Mouse (Mus musculus) adipose tissue, adult 10 weeks (tissue): ENCODE data around the gene Pianp. TPM values are rescaled to one million over a fixed set of nuclear protein-coding genes. Genes with fewer than 3 reads are reported as not detected.

ENCODE experiments used
- polyA plus RNA-seq: library from polyadenylated mRNA; stranded (reverse); fragments of 350-450 nt; fragmentation: Illumina TruSeq; extraction: RNeasy Lipid Tissue Mini Kit (QIAGEN cat#74804); gene quantifications from one replicate; pipeline ENCODE4 v1.2.3, GENCODE M21; 2014; ENCODE audit warnings: low read depth, low replicate concordance

The Pianp gene
- 2.8 TPM for polyA plus RNA-seq

DNA sequence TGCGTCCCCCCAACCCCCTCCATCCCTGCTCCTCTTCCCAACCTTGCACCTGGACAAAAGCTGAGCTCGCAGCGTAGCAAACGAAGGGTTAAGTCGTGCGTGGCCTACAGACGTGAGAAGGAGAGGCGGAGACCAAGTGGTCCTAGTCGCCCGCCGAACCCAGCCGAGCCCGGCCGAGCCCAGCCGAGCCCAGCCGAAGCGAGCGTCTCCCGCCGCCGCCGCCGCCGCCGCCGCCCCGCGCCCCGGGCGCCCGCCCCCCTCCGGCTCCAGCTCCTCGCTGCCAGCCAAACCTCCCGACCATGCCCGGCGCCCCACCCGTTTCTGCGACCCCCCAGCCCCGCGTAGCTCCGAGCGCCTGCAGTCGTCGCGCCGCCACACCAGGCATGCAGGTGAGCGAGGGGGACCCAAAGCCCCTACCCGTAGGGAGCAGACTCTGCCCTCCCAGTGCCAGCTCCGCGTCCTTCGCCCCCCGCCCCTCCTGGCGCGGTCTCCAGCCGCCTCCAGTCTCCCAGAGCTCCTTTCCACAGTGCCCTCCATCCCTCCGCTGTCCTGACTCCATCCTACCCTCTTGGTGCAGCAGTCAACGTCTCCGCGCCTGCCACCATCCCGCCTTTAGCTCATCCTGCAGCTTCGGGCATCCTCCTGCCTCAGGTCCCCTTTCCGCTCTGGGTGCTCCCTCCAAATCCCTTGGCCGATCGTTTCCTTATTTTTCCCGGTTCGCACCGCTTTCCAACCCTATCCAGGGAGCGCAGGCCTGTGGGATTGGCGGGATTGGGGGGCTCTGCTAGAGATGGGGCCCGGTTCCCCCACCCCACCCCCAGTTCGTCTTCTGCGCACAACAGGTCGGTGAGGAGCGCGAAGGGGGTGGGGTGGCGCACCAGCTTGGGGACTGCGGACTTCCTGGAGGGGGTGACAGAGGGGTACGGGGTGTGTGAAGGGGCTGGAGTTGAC lies at the start of gene Pianp:
Gene Pianp (plus strand): TSS at position 144 of the 951 bp plus-strand sequence.

DNA sequence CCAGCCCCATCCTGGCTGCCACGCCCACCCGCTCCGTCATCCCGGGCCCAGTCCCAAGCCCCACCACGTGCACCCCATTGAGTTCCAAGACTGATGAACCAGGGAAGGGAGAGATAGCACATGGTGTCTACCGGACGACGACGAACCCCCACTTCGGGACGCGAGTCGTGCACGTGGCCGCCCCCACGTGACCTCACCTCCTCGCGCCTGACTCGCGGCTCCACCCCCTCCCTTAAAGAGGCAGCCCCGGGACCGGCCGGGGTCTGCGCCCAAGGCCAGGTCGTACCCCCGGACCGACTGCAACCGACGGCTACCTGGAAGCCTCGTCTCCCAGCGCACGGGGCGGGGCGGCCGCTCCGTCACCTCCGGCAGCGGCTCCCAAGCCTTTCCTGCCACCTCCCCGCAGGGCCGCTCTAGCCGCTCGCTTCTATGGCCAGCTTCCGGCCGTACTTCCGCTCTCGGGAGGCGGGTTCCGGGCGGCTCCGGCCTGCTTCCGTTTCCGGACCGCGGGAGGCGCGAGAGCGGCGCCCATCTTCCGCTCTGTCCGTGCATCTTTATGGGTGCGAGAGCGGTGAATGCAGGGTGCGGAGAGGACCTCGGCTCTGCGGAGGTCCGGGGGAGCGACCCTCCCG lies 31.3 kb upstream of the Pianp start, which contains the start of gene Cops7a:
Gene Cops7a (minus strand): TSS at position 451 of the 632 bp plus-strand sequence.

DNA sequence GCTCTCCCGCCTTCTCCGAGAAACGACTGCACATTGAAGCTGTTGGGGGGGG lies 12.5 kb downstream of the Pianp start, which contains the start of gene Zfp384:
Gene Zfp384 (plus strand): TSS at position 17 of the 52 bp plus-strand sequence.

DNA sequence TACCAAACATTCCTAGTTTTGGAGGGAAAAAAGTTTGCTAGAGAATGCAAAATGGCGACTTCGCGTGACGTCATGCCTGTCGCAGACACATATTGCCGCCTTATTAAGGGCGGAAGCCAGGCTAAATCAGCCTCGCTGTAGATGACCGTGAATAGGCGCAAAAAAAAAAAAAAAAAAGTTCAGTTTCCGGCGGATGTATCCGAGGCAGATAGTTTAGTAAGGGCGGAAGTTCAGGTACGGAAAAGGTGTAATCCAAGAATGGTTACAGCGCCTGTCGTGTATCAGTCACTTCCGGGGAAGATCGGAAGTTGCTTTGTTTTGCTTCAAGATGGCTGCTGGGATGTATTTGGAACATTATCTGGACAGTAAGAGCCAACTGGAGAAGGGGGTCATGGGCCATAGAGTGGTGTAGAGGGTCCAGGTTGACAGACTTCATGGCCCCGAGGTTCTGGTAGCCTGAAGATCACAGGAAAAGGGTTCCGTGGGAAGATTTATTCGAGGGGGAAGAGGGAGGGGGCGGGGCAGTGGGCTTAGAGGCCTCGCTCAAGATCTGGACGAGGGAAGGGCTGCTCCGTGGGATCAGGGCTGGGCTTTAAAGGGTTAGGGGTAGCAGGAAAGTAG lies 43.1 kb downstream of the Pianp start, which contains the start of gene Ing4:
Gene Ing4 (plus strand): TSS at position 228 of the 621 bp plus-strand sequence.

DNA sequence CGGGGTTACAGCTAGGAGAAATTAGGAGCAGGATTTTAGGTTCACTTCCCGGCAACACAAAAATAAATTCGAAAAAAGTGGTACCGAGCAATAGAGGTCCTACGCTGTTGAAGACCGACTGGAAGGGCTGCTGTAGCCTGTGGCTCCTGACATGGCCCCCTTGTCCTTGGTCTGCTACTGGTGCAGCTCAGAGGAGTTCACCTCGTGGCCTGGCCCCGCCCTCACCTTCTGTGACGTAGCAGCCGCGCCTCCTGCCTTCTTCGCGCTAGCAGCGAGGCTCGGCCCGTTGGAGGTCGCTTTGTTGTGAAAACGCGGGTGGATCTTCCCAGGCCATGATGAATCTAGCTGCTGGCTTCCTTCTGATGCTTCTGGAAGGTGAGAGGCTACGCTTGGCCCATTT lies 53.2 kb downstream of the Pianp start, which contains the start of gene Acrbp:
Gene Acrbp (plus strand): TSS at position 12 of the 400 bp plus-strand sequence.

Other genes starting within 250 kb of the Pianp start
- gene Gm45234, start 240.7 kb upstream of the Pianp start, polyA plus RNA-seq = not detected
- gene Atn1, start 240.2 kb upstream of the Pianp start, polyA plus RNA-seq = 47.5 TPM
- 5.5 TPM for gene Eno2, start 227.0 kb upstream of the Pianp start, polyA plus RNA-seq
- gene Lrrc23, start 217.0 kb upstream of the Pianp start, polyA plus RNA-seq = 10.8 TPM
- 15.2 TPM for gene Spsb2, start 188.0 kb upstream of the Pianp start, polyA plus RNA-seq
- 317 TPM for gene Tpi1, start 182.4 kb upstream of the Pianp start, polyA plus RNA-seq
- 84.1 TPM for gene Usp5, start 167.2 kb upstream of the Pianp start, polyA plus RNA-seq
- 9.8 TPM for gene Cdca3, start 167.1 kb upstream of the Pianp start, polyA plus RNA-seq
- not detected for gene Gnb3, start 156.4 kb upstream of the Pianp start, polyA plus RNA-seq
- 18.1 TPM for gene P3h3, start 138.9 kb upstream of the Pianp start, polyA plus RNA-seq
- 1.5 TPM for gene Gpr162, start 132.7 kb upstream of the Pianp start, polyA plus RNA-seq
- 1.8 TPM for gene Cd4, start 108.5 kb upstream of the Pianp start, polyA plus RNA-seq
- 2.3 TPM for gene Lag3, start 85.0 kb upstream of the Pianp start, polyA plus RNA-seq
- 493 TPM for gene Ptms, start 76.6 kb upstream of the Pianp start, polyA plus RNA-seq
- 206 TPM for gene Mlf2, start 65.3 kb upstream of the Pianp start, polyA plus RNA-seq
- 105 TPM for gene Cops7a, start 31.2 kb upstream of the Pianp start, polyA plus RNA-seq
- gene Zfp384, start 12.5 kb downstream of the Pianp start, polyA plus RNA-seq = 34.8 TPM
- 58.4 TPM for gene Ing4, start 43.1 kb downstream of the Pianp start, polyA plus RNA-seq
- 28.7 TPM for gene Acrbp, start 53.0 kb downstream of the Pianp start, polyA plus RNA-seq
- 2.3 TPM for gene Lpar5, start 71.2 kb downstream of the Pianp start, polyA plus RNA-seq
- 128 TPM for gene Chd4, start 99.3 kb downstream of the Pianp start, polyA plus RNA-seq
- 15.1 TPM for gene Nop2, start 135.2 kb downstream of the Pianp start, polyA plus RNA-seq
- gene Iffo1, start 148.5 kb downstream of the Pianp start, polyA plus RNA-seq = 12.2 TPM
- gene Gapdh, start 169.8 kb downstream of the Pianp start, polyA plus RNA-seq = 871 TPM
- gene Ncapd2, start 195.0 kb downstream of the Pianp start, polyA plus RNA-seq = 10.9 TPM
- 122 TPM for gene Mrpl51, start 195.1 kb downstream of the Pianp start, polyA plus RNA-seq
- gene Vamp1, start 218.9 kb downstream of the Pianp start, polyA plus RNA-seq = 32.0 TPM
- 22.8 TPM for gene Tapbpl, start 235.2 kb downstream of the Pianp start, polyA plus RNA-seq
- gene Cd27, start 240.3 kb downstream of the Pianp start, polyA plus RNA-seq = 1.2 TPM